Mouse (Mus musculus): Measurements from ENCODE around the gene Pde4a. TPM values are rescaled to one million over a fixed set of nuclear protein-coding genes. Genes with fewer than 3 reads are reported as not detected.
A peak's percentile ranks its signal among the peaks of the same experiment; 100 is the strongest.

Pde4a gene
- polyA plus RNA-seq, 1 experiment from 2014 or later = 4.8 TPM

DNA sequence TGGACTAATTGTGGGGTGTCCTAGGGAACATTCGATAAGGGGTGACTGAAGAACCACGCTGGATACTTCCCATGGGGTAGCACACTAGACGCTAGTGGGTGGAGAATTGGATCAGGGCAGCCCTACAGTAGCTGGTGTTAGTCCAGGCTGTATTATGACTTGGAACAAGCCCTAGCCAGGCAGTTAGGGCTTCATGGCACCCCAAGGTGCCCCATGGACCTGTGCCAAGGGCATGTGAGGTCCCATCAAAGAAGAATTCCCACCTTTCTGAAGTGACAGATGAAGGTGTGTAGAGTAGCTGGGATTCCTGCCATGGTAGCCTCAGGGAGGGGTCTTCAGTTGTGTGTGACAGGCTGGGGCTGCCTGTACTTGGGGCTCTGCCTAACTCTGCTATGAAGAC, 1.0 kb downstream of the Pde4a start:
- no peaks in the 10 kb centered on the region for H3K9me3 ChIP-seq
- no peak overlapping the region for H3K9ac ChIP-seq (replicated peaks)
- H3K36me3 ChIP-seq = no peaks in the 10 kb centered on the region
- ATAC-seq (ENCODE audit: insufficient number of reproducible peaks, insufficient read depth, low FRiP score, low TSS enrichment, low read depth) = no peak; the same call in 1 of the 2 replicates
- H3K27me3 ChIP-seq = peaks cover 58% of the 10 kb centered on the region
- peak overlapping the region; percentile 91 for H3K4me2 ChIP-seq
- 25% methylated on average over 3 of the region's 3 CpGs for WGBS
- no peak overlapping the region for H3K27ac ChIP-seq
- peak overlapping the region; percentile 53 for H3K4me3 ChIP-seq (replicated peaks)
- H3K4me1 ChIP-seq (replicated peaks) = peaks cover 49% of the 10 kb centered on the region

DNA sequence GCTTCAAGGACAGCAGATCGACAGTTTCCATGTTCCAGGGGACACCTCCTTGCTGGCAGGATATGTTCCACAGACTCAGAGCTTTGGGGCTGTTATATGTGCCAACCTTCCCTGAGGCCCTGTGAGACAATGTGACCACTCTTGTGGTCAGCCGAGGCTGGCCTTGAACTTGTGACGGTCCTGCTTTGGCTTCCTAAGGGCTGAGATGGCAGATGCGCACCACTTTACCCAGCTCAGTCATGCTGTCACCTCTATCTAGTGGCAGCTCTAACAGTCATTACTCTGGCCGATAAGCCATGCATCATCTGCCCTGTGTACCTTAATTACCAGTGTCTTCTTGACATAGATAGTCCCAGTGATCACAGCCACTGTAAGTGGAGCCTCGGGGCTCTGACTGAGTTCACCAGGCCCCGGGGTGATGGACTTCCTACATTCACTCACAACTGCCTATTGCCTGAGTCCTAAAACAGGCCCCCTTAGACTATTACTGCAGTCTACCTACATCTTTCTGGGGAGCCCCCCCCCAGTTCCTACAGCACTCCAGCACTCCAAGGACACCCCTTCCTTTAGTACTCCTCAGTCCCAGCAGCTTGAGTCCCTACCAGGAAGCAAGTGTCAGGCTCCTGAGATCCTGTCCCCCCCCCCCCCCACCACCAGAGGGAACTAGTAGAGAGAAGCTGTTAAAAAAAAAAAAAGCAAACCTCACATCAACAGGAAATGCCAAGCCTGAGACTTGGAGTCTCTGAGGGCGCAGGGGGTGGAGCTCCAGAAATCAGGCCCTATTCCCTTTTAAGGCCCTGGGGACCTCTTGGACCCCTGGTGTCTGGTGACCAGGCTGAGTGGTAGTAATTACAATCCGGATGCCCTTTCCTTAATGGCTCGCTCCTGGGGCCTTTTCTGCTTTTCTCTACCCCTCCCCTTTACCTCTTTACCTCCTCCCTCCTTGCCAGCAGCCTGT, 1.9 kb downstream of the Pde4a start:
- Histone ChIP-seq H3K4me2 (peak overlapping the region; percentile 91), H3K9ac (replicated peaks) (peak overlapping the region; percentile 48), H3K36me3 (no peaks in the 10 kb centered on the region), H3K27ac (peak overlapping the region; percentile 76), H3K9me3 (no peaks in the 10 kb centered on the region), H3K4me1 (replicated peaks) (peaks cover 48% of the 10 kb centered on the region), H3K4me3 (replicated peaks) (peak overlapping the region; percentile 23), H3K27me3 (peaks cover 49% of the 10 kb centered on the region)
- ATAC-seq (ENCODE audit: insufficient number of reproducible peaks, insufficient read depth, low FRiP score, low TSS enrichment, low read depth) = 0 out of 2 replicates have a peak, but pooled peaks have one; percentile 15
- 36% methylated on average over 10 of the region's 10 CpGs for WGBS

DNA sequence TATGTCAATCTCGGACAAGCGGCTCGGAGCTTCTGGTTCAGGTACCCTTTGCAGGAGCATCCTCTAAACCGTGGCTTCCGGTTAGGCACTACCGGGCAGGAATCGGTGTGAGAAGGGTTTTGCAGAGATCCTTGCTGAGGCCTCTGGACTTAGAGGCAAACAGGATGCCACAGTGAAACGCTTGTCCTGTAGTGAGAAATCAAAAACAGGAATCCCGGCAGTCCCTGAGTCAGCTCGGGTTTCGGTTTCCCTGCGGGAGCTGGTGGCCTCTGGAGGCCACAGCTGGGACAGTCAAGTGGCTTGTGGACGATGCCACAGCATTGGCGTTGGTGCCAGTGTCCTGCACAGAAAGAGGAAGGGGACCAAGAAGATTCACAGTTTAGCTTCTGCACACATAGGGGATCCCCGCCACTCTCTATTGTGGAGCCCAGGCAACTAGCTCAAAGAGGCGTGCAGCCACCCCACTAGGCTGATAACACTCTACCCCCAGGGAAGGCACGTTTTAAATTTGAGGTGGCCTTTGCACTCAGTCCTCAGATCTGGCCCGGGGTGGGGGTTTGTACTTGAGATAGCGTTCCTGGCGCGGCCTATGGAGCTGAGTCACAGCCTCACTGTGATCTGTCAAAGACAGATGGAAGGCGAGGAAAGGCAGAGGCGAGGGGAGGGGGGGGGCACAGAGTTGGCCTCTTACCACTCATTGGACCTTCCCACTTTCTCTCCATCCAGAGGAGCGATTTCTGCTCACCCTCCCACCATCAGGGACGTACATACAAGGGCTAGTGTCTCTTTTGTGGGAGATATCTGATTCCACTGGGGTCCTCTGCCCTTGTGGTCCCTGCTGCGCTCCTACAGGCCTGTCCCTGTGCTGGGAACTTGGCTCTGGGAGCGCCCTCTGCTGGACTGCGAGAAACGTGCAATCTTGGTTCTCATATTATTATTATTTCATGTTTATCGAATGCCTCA, 2.9 kb downstream of the Pde4a start:
- H3K9me3 ChIP-seq = no peaks in the 10 kb centered on the region
- peaks cover 48% of the 10 kb centered on the region for H3K4me1 ChIP-seq (replicated peaks)
- H3K27me3 ChIP-seq = peaks cover 38% of the 10 kb centered on the region
- peak; percentile 23; the same call in 1 of the 2 replicates for ATAC-seq (ENCODE audit: insufficient number of reproducible peaks, insufficient read depth, low FRiP score, low TSS enrichment, low read depth)
- 6% methylated on average over 30 of the region's 30 CpGs for WGBS
- peak overlapping the region; percentile 23 for H3K4me3 ChIP-seq (replicated peaks)
- H3K9ac ChIP-seq (replicated peaks) = peak overlapping the region; percentile 48
- H3K4me2 ChIP-seq = peak overlapping the region; percentile 91
- H3K36me3 ChIP-seq = no peaks in the 10 kb centered on the region
- peak overlapping the region; percentile 76 for H3K27ac ChIP-seq

DNA sequence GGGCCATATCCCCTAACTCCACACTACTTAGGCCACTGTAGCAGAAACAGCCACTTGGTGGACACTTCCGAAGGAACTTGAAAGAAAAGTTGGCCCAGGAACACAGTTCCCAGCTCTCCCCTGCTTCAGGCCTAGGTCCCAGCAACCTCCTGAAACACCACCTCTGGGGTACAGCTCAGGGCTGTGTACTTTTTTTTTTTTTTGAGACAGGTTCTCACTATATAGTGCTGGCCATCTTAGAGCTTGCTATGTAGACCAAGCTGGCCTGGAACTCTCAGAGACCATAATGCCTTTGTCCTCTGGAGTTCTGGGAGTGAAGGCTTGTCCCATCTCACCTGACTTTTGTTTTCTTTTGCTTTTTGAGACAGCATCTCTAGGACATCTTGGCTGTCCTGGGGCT, 3.6 kb downstream of the Pde4a start:
- no peak for ATAC-seq (ENCODE audit: insufficient number of reproducible peaks, insufficient read depth, low FRiP score, low TSS enrichment, low read depth)
- no peak overlapping the region for H3K9ac ChIP-seq (replicated peaks)
- H3K4me2 ChIP-seq = no peak overlapping the region
- 53% methylated on average over 1 of the region's 1 CpGs for WGBS
- no peaks in the 10 kb centered on the region for H3K9me3 ChIP-seq
- peaks cover 45% of the 10 kb centered on the region for H3K4me1 ChIP-seq (replicated peaks)
- no peaks in the 10 kb centered on the region for H3K36me3 ChIP-seq
- peaks cover 31% of the 10 kb centered on the region for H3K27me3 ChIP-seq
- no peak overlapping the region for H3K4me3 ChIP-seq (replicated peaks)
- no peak overlapping the region for H3K27ac ChIP-seq

DNA sequence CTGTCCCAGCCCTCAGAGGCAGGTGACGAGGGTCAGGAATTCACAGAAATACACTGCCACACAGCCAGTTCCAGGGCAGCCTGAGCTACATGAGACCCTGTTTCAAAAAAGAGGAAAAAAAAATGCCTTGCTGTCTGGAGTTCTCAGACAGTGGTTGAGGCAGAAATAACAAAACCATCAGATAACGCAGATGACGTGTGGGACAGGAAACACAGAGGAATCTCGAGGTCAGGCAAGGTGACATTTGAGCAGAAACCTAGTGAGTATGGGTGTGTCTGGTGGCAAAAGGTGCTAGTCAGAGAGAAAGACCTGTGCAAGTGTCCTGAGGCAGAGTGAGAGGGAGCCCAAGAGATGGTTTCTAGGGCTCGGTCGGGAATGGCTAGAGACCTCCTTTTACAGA, 6.8 kb downstream of the Pde4a start:
- WGBS = 79% methylated on average over 6 of the region's 6 CpGs
- ATAC-seq (ENCODE audit: insufficient number of reproducible peaks, insufficient read depth, low FRiP score, low TSS enrichment, low read depth) = no peak
- Histone ChIP-seq H3K27ac (no peak overlapping the region), H3K9ac (replicated peaks) (no peak overlapping the region), H3K27me3 (no peaks in the 10 kb centered on the region), H3K4me2 (no peak overlapping the region), H3K9me3 (no peaks in the 10 kb centered on the region), H3K36me3 (no peaks in the 10 kb centered on the region), H3K4me3 (replicated peaks) (no peak overlapping the region), H3K4me1 (replicated peaks) (peaks cover 14% of the 10 kb centered on the region)

DNA sequence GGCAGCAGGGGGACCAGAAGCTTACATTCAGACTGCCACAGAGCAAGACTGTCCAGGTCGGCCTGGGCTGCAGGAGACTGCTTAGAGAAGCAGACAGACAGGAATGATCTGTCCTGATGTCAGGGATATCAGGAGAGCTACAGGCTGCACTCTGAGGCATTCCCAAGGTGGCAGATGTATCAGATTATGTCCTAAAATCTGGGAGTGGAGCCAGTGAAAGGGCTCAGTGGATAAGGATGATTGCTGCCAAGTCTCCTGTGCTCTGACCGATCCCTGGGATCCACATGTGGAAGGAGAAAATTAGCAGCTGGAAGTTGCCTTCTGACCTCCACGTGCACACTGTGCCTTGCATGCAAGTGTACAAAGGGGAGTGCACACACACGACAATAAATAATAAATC, 14.9 kb downstream of the Pde4a start:
- no peaks in the 10 kb centered on the region for H3K36me3 ChIP-seq
- H3K4me1 ChIP-seq (replicated peaks) = peaks cover 21% of the 10 kb centered on the region

DNA sequence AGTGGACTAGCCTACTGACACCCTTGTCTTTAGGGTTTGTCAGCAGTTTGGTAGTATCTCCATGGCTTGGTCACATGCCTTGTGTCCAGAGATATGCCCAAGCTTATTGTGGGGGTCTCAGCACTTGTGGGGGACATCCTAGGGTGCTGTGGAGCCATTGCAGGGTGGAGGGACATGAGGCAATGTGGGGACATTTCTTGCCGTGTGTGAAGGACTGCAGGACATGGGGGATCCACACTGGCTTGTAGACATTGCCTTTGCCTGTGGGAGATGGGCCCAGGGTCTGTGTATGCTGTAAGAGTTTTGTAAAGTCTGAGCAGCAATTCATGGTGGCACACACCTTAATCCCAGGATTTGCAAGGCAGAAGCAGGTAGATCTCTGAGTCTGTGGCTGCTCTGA, 15.3 kb downstream of the Pde4a start:
- Histone ChIP-seq H3K9ac (replicated peaks) (no peak overlapping the region), H3K4me2 (no peak overlapping the region), H3K4me1 (replicated peaks) (peaks cover 21% of the 10 kb centered on the region), H3K36me3 (no peaks in the 10 kb centered on the region), H3K27me3 (peaks cover 44% of the 10 kb centered on the region), H3K27ac (no peak overlapping the region), H3K9me3 (no peaks in the 10 kb centered on the region), H3K4me3 (replicated peaks) (no peak overlapping the region)
- WGBS = 52% methylated on average over 1 of the region's 1 CpGs
- no peak for ATAC-seq (ENCODE audit: insufficient number of reproducible peaks, insufficient read depth, low FRiP score, low TSS enrichment, low read depth)

More for the DNA sequence above, 14.9 kb downstream of the Pde4a start:
- H3K9me3 ChIP-seq = no peaks in the 10 kb centered on the region
- 65% methylated on average over 4 of the region's 4 CpGs for WGBS
- H3K27ac ChIP-seq = no peak overlapping the region
- H3K9ac ChIP-seq (replicated peaks) = no peak overlapping the region
- H3K27me3 ChIP-seq = peaks cover 40% of the 10 kb centered on the region
- H3K4me2 ChIP-seq = no peak overlapping the region
- no peak for ATAC-seq (ENCODE audit: insufficient number of reproducible peaks, insufficient read depth, low FRiP score, low TSS enrichment, low read depth)
- no peak overlapping the region for H3K4me3 ChIP-seq (replicated peaks)

DNA sequence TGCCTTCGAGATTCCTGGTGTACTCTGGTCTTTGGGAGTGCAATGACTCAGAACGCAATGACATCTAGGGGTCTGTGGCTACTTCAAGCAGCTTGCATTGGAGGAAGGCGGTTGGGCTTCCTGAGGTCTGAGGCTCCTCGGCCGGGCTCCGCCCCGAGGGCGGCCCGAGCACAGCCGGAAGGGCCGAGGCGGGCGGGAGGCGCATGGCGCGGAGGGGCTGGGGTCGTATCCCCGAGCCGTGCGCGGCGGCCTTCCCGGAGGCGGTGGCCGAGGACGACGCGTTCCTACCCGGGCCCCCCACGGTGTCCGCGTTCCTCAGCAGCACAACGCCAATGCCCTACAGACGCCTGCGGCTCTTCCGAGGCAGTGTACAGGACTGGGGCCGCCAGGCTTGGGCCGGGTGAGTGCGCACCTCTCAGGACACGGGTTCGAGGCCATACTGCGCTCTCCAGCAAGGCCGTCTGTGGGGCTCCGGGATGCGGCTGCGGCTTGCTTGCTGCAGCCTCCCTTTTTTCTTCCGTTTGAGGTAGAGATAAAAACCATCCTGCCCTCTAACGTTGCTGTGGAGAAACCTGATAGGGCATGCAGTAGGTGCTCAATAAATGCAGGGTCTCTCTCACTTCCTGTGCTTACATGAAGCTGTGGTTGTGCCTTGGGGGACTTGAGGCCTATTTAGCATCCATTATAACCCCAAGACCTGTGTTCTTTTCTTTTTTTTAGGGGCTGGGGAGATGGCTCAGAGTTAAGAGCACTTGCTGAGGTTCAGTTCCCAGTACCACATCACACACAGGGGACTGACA, 16.1 kb downstream of the Pde4a start:
- Histone ChIP-seq H3K27me3 (peaks cover 45% of the 10 kb centered on the region), H3K4me1 (replicated peaks) (peaks cover 21% of the 10 kb centered on the region), H3K4me2 (peak overlapping the region; percentile 56), H3K9me3 (no peaks in the 10 kb centered on the region), H3K4me3 (replicated peaks) (peak overlapping the region; percentile 36), H3K27ac (no peak overlapping the region), H3K36me3 (no peaks in the 10 kb centered on the region), H3K9ac (replicated peaks) (no peak overlapping the region; the same call in 1 of the 2 replicates)
- 7% methylated on average over 48 of the region's 48 CpGs for WGBS
- ATAC-seq (ENCODE audit: insufficient number of reproducible peaks, insufficient read depth, low FRiP score, low TSS enrichment, low read depth) = no peak

DNA sequence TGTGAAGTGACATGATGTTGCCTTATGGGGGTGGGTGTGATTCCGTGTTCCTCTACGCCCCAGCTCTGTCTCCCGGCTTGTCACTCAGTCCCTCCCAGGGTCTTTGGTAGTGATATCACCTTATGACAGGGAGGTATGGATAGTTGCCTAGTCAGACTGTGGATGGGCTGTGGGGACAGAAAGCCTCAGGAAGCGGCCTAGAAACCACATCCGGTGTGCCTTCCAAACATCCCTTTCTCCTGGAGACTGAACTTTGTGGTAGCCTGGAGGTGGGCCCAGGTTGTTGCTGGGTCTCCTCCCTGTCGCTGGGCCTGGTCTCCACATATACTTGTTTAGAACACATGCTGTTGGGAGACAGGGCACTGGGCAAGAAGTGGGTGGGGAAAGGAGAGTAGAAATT, 17.9 kb downstream of the Pde4a start:
- Histone ChIP-seq H3K4me3 (replicated peaks) (no peak overlapping the region), H3K36me3 (no peaks in the 10 kb centered on the region)

DNA sequence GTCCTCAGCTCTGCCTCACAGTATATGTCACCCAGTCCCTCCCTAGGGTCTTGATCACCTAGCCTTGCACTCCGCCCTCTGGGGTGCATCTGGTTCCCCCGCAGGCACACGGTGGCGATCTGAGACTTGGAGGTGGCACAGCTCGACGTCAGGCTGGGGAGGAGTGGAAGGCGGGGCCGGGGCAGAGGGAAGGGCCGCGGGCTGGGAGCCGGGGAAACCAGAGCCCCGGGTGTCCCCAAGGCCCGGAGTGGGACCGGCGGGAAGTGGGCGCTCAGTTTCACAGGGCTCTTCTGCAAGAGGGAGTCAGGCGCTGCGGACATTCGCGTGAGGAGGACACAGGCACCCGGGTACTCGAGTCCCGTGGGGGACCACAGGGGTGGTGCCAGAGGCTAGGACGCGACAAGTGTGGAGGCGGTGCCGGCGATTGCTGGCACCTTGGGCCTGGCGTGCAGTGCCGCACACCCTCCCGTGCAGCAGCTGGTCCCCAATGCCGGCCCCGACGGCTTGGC, 18.4 kb downstream of the Pde4a start:
- Histone ChIP-seq H3K9ac (replicated peaks) (no peak overlapping the region; the same call in 1 of the 2 replicates), H3K9me3 (no peaks in the 10 kb centered on the region), H3K4me2 (peak overlapping the region; percentile 54), H3K36me3 (no peaks in the 10 kb centered on the region), H3K27me3 (peaks cover 45% of the 10 kb centered on the region), H3K4me3 (replicated peaks) (peak overlapping the region; percentile 33), H3K27ac (no peak overlapping the region), H3K4me1 (replicated peaks) (peaks cover 21% of the 10 kb centered on the region)
- WGBS = 4% methylated on average over 34 of the region's 34 CpGs
- ATAC-seq (ENCODE audit: insufficient number of reproducible peaks, insufficient read depth, low FRiP score, low TSS enrichment, low read depth) = 0 out of 2 replicates have a peak, but pooled peaks have one; percentile 26

More for the DNA sequence above, 17.9 kb downstream of the Pde4a start:
- Histone ChIP-seq H3K4me2 (peak overlapping the region; percentile 54; the same call in 1 of the 2 replicates), H3K9me3 (no peaks in the 10 kb centered on the region), H3K27me3 (peaks cover 45% of the 10 kb centered on the region), H3K9ac (replicated peaks) (no peak overlapping the region), H3K4me1 (replicated peaks) (peaks cover 21% of the 10 kb centered on the region), H3K27ac (no peak overlapping the region)
- WGBS = 78% methylated on average over 6 of the region's 6 CpGs
- ATAC-seq (ENCODE audit: insufficient number of reproducible peaks, insufficient read depth, low FRiP score, low TSS enrichment, low read depth) = no peak

Data from limb, embryonic 12.5 days (tissue).